Mouse (Mus musculus) embryonic fibroblast, embryonic 13.5 days (primary cell): ENCODE results near the gene Palm3.

Source experiments
- CTCF ChIP-seq: IDR thresholded peaks from 2 replicates; pipeline ENCODE4 v1.5.1; 2011; ENCODE audit warnings: mild to moderate bottlenecking, control low read depth, low read length, moderate library complexity, borderline replicate concordance; ENCODE audit not compliant: insufficient read depth
- POLR2A ChIP-seq: IDR thresholded peaks from 2 replicates; pipeline ENCODE4 v1.6.1; 2011; ENCODE audit warnings: low read depth, mild to moderate bottlenecking, control low read depth, low read length, moderate library complexity

DNA sequence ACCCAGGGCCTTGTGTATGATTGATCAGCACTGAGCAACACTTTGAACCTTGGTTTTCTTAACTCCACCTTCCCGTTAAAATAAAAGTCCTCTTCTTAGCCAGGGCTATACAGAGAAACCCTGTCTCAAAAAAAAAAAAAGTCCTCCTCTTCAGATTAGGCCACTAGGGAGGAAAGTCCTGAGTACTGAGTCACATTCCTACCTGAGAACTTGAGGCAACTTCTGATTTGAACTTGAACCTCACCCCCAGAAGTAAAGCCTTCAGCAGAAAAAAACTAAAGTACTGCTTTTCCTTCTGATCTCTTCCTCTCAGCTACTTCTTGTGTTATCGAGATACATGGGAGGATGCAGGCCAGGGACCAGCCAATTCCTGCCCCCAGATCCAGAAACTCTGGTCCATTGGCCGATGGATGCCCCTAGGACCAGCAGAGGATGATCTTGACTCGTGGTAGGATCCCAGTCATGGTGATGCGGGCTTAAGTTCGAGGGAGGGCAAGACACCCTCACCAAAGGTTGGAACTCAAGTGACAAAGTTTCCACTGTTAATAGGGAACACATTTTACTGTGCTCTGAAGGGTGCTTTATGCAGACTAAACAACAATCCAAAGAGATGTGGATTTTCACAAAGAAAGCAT is 17.5 kb upstream of the Palm3 start:
- no peak for TF ChIP-seq POLR2A
- TF ChIP-seq CTCF, result no peak
